Mouse (Mus musculus) midbrain, embryonic 12.5 days (tissue): Measurements from ENCODE around the gene Fbn1. TPM values are rescaled to one million over a fixed set of nuclear protein-coding genes. Genes with fewer than 3 reads are reported as not detected.

Source experiments
- ATAC-seq: fragments of 200-750 bp; cut with Nextera tagmentation; 2 replicates; pipeline ENCODE4 v1.8.0; 2017; ENCODE audit warnings: low read depth, moderate TSS enrichment, moderate library complexity; ENCODE audit not compliant: low FRiP score
- H3K27ac ChIP-seq: fragments of 300-500 bp; sonication (generic); replicated peaks from 2 replicates; pipeline ENCODE4 v1.5.1; 2016; ENCODE audit warnings: mild to moderate bottlenecking
- H3K27me3 ChIP-seq: fragments of 300-500 bp; sonication (generic); 2 replicates; pipeline ENCODE4 v1.6.1; 2016; ENCODE audit warnings: mild to moderate bottlenecking
- H3K36me3 ChIP-seq: fragments of 300-500 bp; sonication (generic); 2 replicates; pipeline ENCODE4 v1.6.1; 2016
- H3K4me1 ChIP-seq: fragments of 300-500 bp; sonication (generic); 2 replicates; pipeline ENCODE4 v1.6.1; 2016
- H3K4me2 ChIP-seq: fragments of 300-500 bp; sonication (generic); replicated peaks from 2 replicates; pipeline ENCODE4 v1.6.1; 2016; ENCODE audit warnings: mild to moderate bottlenecking, moderate library complexity
- H3K4me3 ChIP-seq: fragments of 300-500 bp; sonication (generic); 2 replicates; pipeline ENCODE4 v1.5.1; 2016; ENCODE audit warnings: mild to moderate bottlenecking
- H3K9ac ChIP-seq: fragments of 300-500 bp; sonication (generic); replicated peaks from 2 replicates; pipeline ENCODE4 v1.6.1; 2016; ENCODE audit warnings: mild to moderate bottlenecking, moderate library complexity
- H3K9me3 ChIP-seq: fragments of 300-500 bp; sonication (generic); 2 replicates; pipeline ENCODE4 v1.6.1; 2016; ENCODE audit warnings: mild to moderate bottlenecking
- WGBS: fragments of 180-500 bp; shearing (Covaris S2); methylation state at CpG from one replicate; pipeline ENCODE4 v1.1.7; 2016; 5-methylcytosine and 5-hydroxymethylcytosine counted together
- polyA plus RNA-seq: library from polyadenylated mRNA; unstranded; fragments of >200 nt; fragmentation: Nextera tagmentation; extraction: Ambion mirVana; gene quantifications from 2 replicates; pipeline ENCODE4 v1.2.1, GENCODE M21; 2016

Fbn1 gene
- polyA plus RNA-seq, 1 experiment from 2014 or later = 10.9 TPM

DNA sequence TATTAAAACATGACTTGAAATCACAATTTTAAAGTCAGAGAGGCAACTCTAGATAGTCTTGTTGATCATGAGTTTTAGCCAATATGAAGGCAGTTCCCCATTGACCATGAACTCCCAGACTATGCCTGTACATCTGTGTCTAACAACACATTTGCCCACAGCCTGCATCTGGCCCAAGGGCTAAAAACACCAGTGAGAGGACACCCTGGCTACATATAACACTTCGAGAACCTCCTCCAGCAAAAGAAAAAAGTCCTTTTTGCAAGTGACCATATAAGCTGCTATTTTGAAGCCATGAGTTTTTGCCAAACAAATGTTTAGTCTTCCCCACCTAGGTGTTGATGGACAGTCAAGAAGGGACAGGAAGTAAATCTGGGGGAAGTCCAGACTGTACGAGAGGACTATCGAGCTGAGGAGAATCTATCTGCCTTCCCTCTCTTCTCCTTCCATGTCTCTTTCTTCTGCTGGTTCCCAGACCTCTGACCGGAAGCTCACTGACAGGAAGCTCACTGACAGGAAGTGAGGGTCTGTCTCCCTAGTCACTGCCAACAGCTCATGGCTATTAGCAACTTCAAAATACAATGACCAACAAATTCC lies 103.2 kb downstream of the Fbn1 start:
- Histone ChIP-seq H3K4me1 (no peaks in the 10 kb centered on the region), H3K9me3 (no peaks in the 10 kb centered on the region), H3K4me2 (no peak overlapping the region), H3K27me3 (no peaks in the 10 kb centered on the region), H3K9ac (no peak overlapping the region), H3K36me3 (no peaks in the 10 kb centered on the region), H3K4me3 (no peak overlapping the region), H3K27ac (no peak overlapping the region)
- ATAC-seq = no peak
- WGBS = 92% methylated on average over 4 of the region's 4 CpGs

DNA sequence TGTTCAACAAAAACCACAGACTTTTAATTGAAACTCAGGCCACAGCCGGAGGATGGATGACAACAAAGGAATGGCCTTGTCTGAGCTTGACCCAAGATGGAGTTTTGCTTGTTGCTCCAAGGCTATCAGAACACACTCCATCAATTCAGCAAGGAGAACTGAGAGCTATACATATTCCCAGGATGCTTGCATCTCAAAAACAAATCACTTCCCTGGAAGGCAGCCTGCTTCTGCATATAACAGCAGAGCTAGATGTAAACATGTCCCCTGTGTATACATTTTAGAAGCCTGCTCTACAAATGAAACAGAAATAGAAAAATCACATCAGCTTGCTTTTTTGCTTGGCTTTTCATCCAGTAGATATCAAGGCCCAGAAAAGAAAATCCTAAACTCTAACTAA lies 105.5 kb downstream of the Fbn1 start:
- H3K4me1 ChIP-seq = no peaks in the 10 kb centered on the region
- no peak for ATAC-seq
- H3K27me3 ChIP-seq = no peaks in the 10 kb centered on the region
- no peak overlapping the region for H3K4me3 ChIP-seq
- no peaks in the 10 kb centered on the region for H3K36me3 ChIP-seq
- no peaks in the 10 kb centered on the region for H3K9me3 ChIP-seq
- no peak overlapping the region for H3K4me2 ChIP-seq
- H3K9ac ChIP-seq = no peak overlapping the region
- H3K27ac ChIP-seq = no peak overlapping the region
- WGBS = 87% methylated on average over 1 of the region's 1 CpGs

GRCm38 (mm10) chr2:125400121-125400520 lies 107.7 kb downstream of the Fbn1 start:
- Histone ChIP-seq H3K4me2 (no peak overlapping the region), H3K27me3 (no peaks in the 10 kb centered on the region), H3K4me1 (no peaks in the 10 kb centered on the region), H3K36me3 (0 out of 2 replicates have a peak, but pooled peaks cover 5% of the 10 kb centered on the region), H3K27ac (no peak overlapping the region), H3K9me3 (no peaks in the 10 kb centered on the region), H3K4me3 (no peak overlapping the region), H3K9ac (no peak overlapping the region)
- no peak for ATAC-seq
- WGBS = 89% methylated on average over 3 of the region's 3 CpGs

DNA sequence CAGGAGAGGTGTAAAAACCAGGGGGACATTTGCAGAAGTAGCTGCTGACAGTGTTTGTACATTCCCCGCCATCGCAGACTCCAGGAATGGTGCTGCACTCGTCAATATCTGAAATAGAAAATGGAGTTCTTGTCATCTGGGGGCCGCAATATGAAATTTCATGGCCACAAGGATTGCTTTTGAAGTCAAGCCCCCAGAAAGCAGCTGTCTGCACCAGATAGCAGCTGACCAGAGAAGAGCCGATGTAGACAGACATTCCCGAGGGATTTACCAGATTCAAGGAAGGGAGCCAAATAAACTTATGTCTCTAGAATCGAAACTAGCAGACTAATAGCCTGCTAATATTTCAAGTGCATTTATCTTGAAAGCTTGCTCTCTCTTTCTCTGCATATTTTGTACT lies 110.0 kb downstream of the Fbn1 start:
- WGBS = 88% methylated on average over 7 of the region's 7 CpGs
- Histone ChIP-seq H3K36me3 (0 out of 2 replicates have a peak, but pooled peaks cover 5% of the 10 kb centered on the region), H3K27me3 (no peaks in the 10 kb centered on the region), H3K4me2 (no peak overlapping the region), H3K4me3 (no peak overlapping the region), H3K9me3 (no peaks in the 10 kb centered on the region), H3K27ac (no peak overlapping the region), H3K4me1 (no peaks in the 10 kb centered on the region), H3K9ac (no peak overlapping the region)
- no peak for ATAC-seq

DNA sequence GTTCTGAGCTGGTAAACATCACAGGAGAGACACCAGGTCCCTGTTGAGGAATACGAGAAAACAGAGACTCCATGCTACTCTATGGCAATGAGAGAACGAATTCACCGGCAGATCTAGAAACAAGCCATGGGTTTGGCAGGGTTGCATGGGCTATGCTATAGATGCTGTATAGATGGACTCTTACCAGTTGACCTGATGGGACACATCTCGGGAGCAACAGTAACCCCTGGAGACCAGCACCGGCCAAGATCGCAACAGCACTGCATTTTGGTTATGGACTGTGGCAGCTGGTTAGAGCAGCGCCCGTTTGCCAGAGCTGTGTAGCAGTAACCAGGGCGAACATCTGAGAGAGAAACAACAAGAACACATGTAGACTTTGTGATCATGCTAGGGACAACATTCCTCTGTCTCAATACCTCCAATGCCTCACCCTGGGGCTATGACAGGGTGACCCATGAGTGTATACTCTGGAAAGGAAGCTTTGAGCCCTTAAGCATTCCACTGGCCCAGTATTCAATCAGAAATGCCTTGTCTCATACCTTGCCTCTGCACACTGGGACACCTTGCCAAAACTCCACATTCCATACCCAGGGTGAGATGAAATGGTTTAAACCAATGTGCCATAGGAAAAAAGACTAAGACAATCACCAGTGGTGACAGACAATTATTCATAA lies 113.2 kb downstream of the Fbn1 start:
- H3K27ac ChIP-seq = no peak overlapping the region
- no peak overlapping the region for H3K4me3 ChIP-seq
- H3K4me1 ChIP-seq = no peaks in the 10 kb centered on the region
- H3K9ac ChIP-seq = no peak overlapping the region
- 93% methylated on average over 9 of the region's 9 CpGs for WGBS
- 0 out of 2 replicates have a peak, but pooled peaks cover 5% of the 10 kb centered on the region for H3K36me3 ChIP-seq
- ATAC-seq = no peak
- H3K9me3 ChIP-seq = no peaks in the 10 kb centered on the region
- H3K4me2 ChIP-seq = no peak overlapping the region
- H3K27me3 ChIP-seq = no peaks in the 10 kb centered on the region

- no peak overlapping the region for H3K27ac ChIP-seq
- ATAC-seq = no peak
- no peak overlapping the region for H3K4me3 ChIP-seq
- no peaks in the 10 kb centered on the region for H3K9me3 ChIP-seq
- no peaks in the 10 kb centered on the region for H3K27me3 ChIP-seq
- H3K4me2 ChIP-seq = no peak overlapping the region
- no peaks in the 10 kb centered on the region for H3K4me1 ChIP-seq
- H3K36me3 ChIP-seq = peaks cover 13% of the 10 kb centered on the region; the same call in 1 of the 2 replicates
- WGBS = 93% methylated on average over 6 of the region's 6 CpGs
- no peak overlapping the region for H3K9ac ChIP-seq
Measured at GRCm38 (mm10) chr2:125391582-125391981, 116.2 kb downstream of the Fbn1 start.

GRCm38 (mm10) chr2:125389796-125390195 lies 118.0 kb downstream of the Fbn1 start:
- no peak for ATAC-seq
- Histone ChIP-seq H3K9ac (no peak overlapping the region), H3K27ac (no peak overlapping the region), H3K4me2 (no peak overlapping the region), H3K9me3 (no peaks in the 10 kb centered on the region), H3K36me3 (peaks cover 13% of the 10 kb centered on the region; the same call in 1 of the 2 replicates), H3K27me3 (no peaks in the 10 kb centered on the region), H3K4me1 (no peaks in the 10 kb centered on the region), H3K4me3 (no peak overlapping the region)
- 94% methylated on average over 10 of the region's 10 CpGs for WGBS

- no peaks in the 10 kb centered on the region for H3K4me1 ChIP-seq
- no peaks in the 10 kb centered on the region for H3K9me3 ChIP-seq
- no peak overlapping the region for H3K4me3 ChIP-seq
- no peak for ATAC-seq
- H3K9ac ChIP-seq = no peak overlapping the region
- H3K4me2 ChIP-seq = no peak overlapping the region
- H3K27ac ChIP-seq = no peak overlapping the region
- peaks cover 13% of the 10 kb centered on the region; the same call in 1 of the 2 replicates for H3K36me3 ChIP-seq
- WGBS = 67% methylated on average over 7 of the region's 7 CpGs
- H3K27me3 ChIP-seq = no peaks in the 10 kb centered on the region
Measured at GRCm38 (mm10) chr2:125386221-125386965, 121.4 kb downstream of the Fbn1 start.

GRCm38 (mm10) chr2:125384941-125385340 lies 122.9 kb downstream of the Fbn1 start:
- no peaks in the 10 kb centered on the region for H3K4me1 ChIP-seq
- no peak overlapping the region for H3K27ac ChIP-seq
- no peaks in the 10 kb centered on the region for H3K9me3 ChIP-seq
- no peak overlapping the region for H3K9ac ChIP-seq
- no peaks in the 10 kb centered on the region for H3K27me3 ChIP-seq
- no peak for ATAC-seq
- WGBS = 64% methylated on average over 4 of the region's 4 CpGs
- no peak overlapping the region for H3K4me2 ChIP-seq
- peaks cover 16% of the 10 kb centered on the region; the same call in 1 of the 2 replicates for H3K36me3 ChIP-seq
- H3K4me3 ChIP-seq = no peak overlapping the region

- no peak for ATAC-seq
- no peak overlapping the region for H3K9ac ChIP-seq
- WGBS = 85% methylated on average over 6 of the region's 6 CpGs
Measured at GRCm38 (mm10) chr2:125384415-125384814, 123.4 kb downstream of the Fbn1 start.

GRCm38 (mm10) chr2:125383273-125383641 lies 124.5 kb downstream of the Fbn1 start:
- Histone ChIP-seq H3K4me2 (no peak overlapping the region), H3K36me3 (peaks cover 5% of the 10 kb centered on the region; the same call in 1 of the 2 replicates), H3K4me3 (no peak overlapping the region), H3K9ac (no peak overlapping the region), H3K9me3 (no peaks in the 10 kb centered on the region), H3K27ac (no peak overlapping the region), H3K4me1 (no peaks in the 10 kb centered on the region), H3K27me3 (no peaks in the 10 kb centered on the region)
- ATAC-seq = no peak
- WGBS = 92% methylated on average over 7 of the region's 7 CpGs

More at GRCm38 (mm10) chr2:125384415-125384814, 123.4 kb downstream of the Fbn1 start:
- Histone ChIP-seq H3K27ac (no peak overlapping the region), H3K4me3 (no peak overlapping the region), H3K27me3 (no peaks in the 10 kb centered on the region), H3K36me3 (peaks cover 16% of the 10 kb centered on the region; the same call in 1 of the 2 replicates), H3K4me2 (no peak overlapping the region), H3K4me1 (no peaks in the 10 kb centered on the region), H3K9me3 (no peaks in the 10 kb centered on the region)

GRCm38 (mm10) chr2:125382613-125383272 lies 125.0 kb downstream of the Fbn1 start:
- no peaks in the 10 kb centered on the region for H3K4me1 ChIP-seq
- H3K36me3 ChIP-seq = peaks cover 3% of the 10 kb centered on the region; the same call in 1 of the 2 replicates
- no peak overlapping the region for H3K4me3 ChIP-seq
- H3K9me3 ChIP-seq = no peaks in the 10 kb centered on the region
- no peak overlapping the region for H3K9ac ChIP-seq
- no peak overlapping the region for H3K4me2 ChIP-seq
- WGBS = 75% methylated on average over 7 of the region's 7 CpGs
- H3K27ac ChIP-seq = no peak overlapping the region
- no peak for ATAC-seq
- H3K27me3 ChIP-seq = no peaks in the 10 kb centered on the region
